Mouse (Mus musculus) brain, embryonic 14.5 days (tissue): ENCODE measurements around the gene Hsd11b1.

Experiments used
- CTCF ChIP-seq: fragments of 200-500 bp; IDR thresholded peaks from 2 replicates; pipeline ENCODE4 v1.5.1; 2012; ENCODE audit warnings: inconsistent platforms, mild to moderate bottlenecking, moderate library complexity, borderline replicate concordance; ENCODE audit not compliant: insufficient read depth, insufficient read length; ENCODE audit errors: extremely low read depth
- POLR2A ChIP-seq: fragments of 200-500 bp; IDR thresholded peaks from 2 replicates; pipeline ENCODE4 v1.6.1; 2012; ENCODE audit warnings: mild to moderate bottlenecking, inconsistent platforms, borderline replicate concordance; ENCODE audit not compliant: poor library complexity, insufficient read depth, insufficient read length, severe bottlenecking; ENCODE audit errors: extremely low read depth

- TF ChIP-seq POLR2A (no peak), CTCF (no peak)
These were observed 33.3 kb downstream of the Hsd11b1 start for GRCm38 (mm10) chr1:193230531-193230930.
